Mouse (Mus musculus): ENCODE data around the gene Tifa.

DNA sequence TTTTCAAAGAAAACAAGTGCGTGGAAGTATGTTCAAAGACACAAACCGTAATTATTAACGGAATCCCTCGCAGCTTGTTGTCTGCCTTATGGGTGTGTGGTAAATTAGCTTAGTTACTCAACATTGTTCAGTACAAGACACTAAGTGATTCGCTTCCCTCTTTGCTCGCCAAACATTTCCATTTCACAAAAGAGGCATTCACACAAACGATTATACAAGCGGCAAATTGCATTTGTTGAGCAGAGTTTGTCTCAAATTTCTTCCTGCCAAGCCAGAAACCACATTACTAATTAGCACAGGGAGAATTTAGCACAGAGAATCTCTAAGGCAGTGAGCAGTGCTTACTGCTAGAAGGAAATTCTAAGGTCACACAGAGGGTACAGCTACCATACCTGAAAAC, 52.3 kb downstream of the Tifa start:
- no peak for TF ChIP-seq CTCF (IDR thresholded peaks at IDR 0.05; ENCODE audit: low read depth, low read length)
- no peak for TF ChIP-seq POLR2A (IDR thresholded peaks at IDR 0.05; ENCODE audit: insufficient read depth, low read length)
- no peak for TF ChIP-seq EP300 (IDR thresholded peaks at IDR 0.05; ENCODE audit: insufficient read depth, low read depth, low read length)
